Mouse (Mus musculus) layer of hippocampus, adult 2 months (tissue): ENCODE data around the gene Endou. TPM values are rescaled to one million over a fixed set of nuclear protein-coding genes. Genes with fewer than 3 reads are reported as not detected.
A peak's percentile ranks its signal among the peaks of the same experiment; 100 is the strongest.

Experiments used
- DNase-seq, 2 experiments: peaks; one replicate each; pipeline ENCODE4 v3.0.0; 2022; ENCODE audit warnings: low spot score in 2 of 2
- H3K27ac ChIP-seq: fragments of 200-600 bp; 2 replicates; pipeline ENCODE4 v1.8.1; 2022
- H3K4me3 ChIP-seq: fragments of 200-600 bp; 2 replicates; pipeline ENCODE4 v1.8.1; 2022; ENCODE audit warnings: mild to moderate bottlenecking
- CTCF ChIP-seq: fragments of 200-600 bp; conservative IDR thresholded peaks from 2 replicates; pipeline ENCODE4 v1.8.1; 2022; ENCODE audit warnings: antibody characterized with exemption, mild to moderate bottlenecking, moderate library complexity
- total RNA-seq, 2 experiments: library from RNA; stranded (reverse); gene quantifications; 2 replicates each; pipeline ENCODE4 v1.2.3; 2021

Endou gene
- total RNA-seq, 2 experiments from 2014 or later = 0.59 to 0.96 TPM

- peak overlapping the region; percentile 94 for H3K27ac ChIP-seq
- no peak for DNase-seq
- TF ChIP-seq CTCF = peak; percentile 32
- H3K4me3 ChIP-seq = peak overlapping the region; percentile 68
Observed at GRCm38 (mm10) chr15:97766194-97766593, 35.1 kb upstream of the Endou start.

DNA sequence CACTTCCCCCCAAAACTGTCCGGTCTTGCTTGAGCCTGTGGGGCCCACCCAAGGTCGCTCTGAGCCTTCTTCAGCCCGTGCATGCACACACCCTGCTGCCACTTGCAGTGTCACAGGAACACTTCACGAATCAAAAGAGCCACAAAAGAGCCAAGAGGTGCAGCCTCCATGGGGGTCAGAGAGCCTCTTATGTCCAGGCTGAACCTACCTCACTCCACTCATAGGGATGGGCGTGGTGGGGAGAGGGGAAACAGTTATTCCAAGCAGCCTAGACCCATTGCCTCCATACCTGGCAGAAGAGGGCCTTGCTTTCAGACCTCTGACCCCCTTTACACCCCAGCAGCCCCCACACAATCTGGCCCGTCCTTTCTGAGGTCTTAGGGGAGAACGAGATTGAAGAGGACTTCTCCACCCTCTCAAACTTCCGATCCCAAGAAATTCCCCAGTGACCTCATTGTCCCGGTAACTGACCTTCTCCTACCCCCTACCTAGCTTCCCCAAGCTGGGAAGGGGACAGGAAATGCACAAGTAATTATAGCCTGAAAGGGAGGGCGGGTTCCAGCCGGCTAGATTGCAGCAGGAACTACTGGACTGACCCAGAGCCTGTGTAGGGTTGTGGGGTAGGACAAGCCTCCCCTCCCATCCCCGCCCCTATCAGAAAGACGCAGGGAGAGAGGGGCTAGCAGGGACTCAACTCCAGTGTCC is 34.1 kb upstream of the Endou start:
- no peak for DNase-seq
- TF ChIP-seq CTCF = no peak
- Histone ChIP-seq H3K27ac (peak overlapping the region; percentile 94), H3K4me3 (peak overlapping the region; percentile 51)

- peak overlapping the region; percentile 94 for H3K27ac ChIP-seq
- peak overlapping the region; percentile 51; the same call in 1 of the 2 replicates for H3K4me3 ChIP-seq
- DNase-seq = no peak
- no peak for TF ChIP-seq CTCF
Observed at GRCm38 (mm10) chr15:97764532-97764931, 33.4 kb upstream of the Endou start.

- Histone ChIP-seq H3K27ac (peak overlapping the region; percentile 94; the same call in 1 of the 2 replicates), H3K4me3 (peak overlapping the region; percentile 23; the same call in 1 of the 2 replicates)
- TF ChIP-seq CTCF = no peak
- DNase-seq = no peak
Observed at GRCm38 (mm10) chr15:97763256-97764049, 32.3 kb upstream of the Endou start.

DNA sequence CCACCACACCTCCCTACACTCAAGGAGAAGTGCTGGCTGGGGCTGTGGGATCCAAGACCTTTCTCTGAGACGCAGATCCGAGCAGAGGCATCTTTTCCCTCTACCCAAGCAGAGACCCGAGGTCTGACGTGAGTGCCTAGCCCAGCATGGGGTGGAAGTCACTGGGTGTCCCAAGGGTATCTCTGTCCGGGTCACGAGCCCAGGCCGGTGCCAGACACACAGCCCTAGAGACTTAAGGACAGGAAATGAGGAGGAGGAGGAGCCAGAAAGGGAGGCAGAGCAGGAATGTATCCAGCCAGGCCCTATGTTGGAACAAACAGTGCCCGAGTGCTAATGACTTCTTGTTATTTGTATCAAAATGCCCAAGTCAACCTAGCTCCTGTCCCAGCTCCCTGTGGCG is 31.6 kb upstream of the Endou start:
- no peak for DNase-seq
- Histone ChIP-seq H3K4me3 (peak overlapping the region; percentile 13; the same call in 1 of the 2 replicates), H3K27ac (peak overlapping the region; percentile 46; the same call in 1 of the 2 replicates)
- no peak for TF ChIP-seq CTCF

- DNase-seq = no peak
- Histone ChIP-seq H3K4me3 (no peak overlapping the region), H3K27ac (peak overlapping the region; percentile 46; the same call in 1 of the 2 replicates)
- TF ChIP-seq CTCF = no peak
Observed at GRCm38 (mm10) chr15:97761438-97761837, 30.3 kb upstream of the Endou start.

DNA sequence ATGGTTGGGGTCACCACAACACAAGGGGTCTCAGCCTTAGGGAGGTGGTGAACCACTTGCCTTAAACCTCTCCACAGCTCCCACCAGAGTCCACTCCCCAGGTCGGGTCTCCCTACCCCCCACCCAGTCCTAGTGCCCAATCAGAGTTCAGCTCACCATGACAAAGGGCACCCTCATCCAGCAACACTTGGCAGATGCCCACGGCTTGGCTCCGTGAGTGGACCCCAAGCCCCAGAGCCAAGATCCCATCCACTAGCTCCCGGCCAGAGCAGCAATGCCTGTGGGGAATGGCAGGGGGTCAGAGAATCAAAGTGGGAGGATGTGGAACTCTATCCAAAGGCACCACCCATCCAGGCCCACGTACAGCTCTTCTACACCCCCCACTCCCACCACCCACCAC is 29.8 kb upstream of the Endou start:
- H3K4me3 ChIP-seq = no peak overlapping the region
- DNase-seq = no peak
- peak overlapping the region; percentile 75; the same call in 1 of the 2 replicates for H3K27ac ChIP-seq
- no peak for TF ChIP-seq CTCF

GRCm38 (mm10) chr15:97760006-97760405 is 28.9 kb upstream of the Endou start:
- H3K27ac ChIP-seq = peak overlapping the region; percentile 75
- TF ChIP-seq CTCF = no peak
- no peak overlapping the region for H3K4me3 ChIP-seq
- peak; percentile 63 to 68 for DNase-seq

- Histone ChIP-seq H3K27ac (peak overlapping the region; percentile 46), H3K4me3 (no peak overlapping the region)
- no peak for TF ChIP-seq CTCF
- no peak for DNase-seq
Observed at GRCm38 (mm10) chr15:97755361-97755760, 24.2 kb upstream of the Endou start.

DNA sequence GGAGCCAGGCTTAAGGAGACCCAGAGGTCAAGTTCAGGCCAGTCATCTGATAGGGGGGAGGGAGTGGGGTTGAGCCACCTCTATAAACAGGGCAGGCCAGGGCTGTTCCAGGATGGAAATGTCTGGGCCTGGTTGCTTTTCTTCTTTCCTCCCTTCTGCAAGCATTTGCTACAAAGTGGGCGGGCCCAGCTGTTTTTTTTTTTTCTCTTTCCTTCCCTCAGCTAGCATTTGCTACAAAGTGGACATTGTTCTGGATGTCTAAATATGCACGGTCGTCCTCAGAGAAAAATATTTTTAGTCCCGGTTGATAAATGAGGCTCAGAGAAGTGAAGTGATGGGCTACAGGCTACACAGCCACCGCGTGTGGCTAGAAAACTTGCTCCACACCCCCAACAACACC is 23.3 kb upstream of the Endou start:
- Histone ChIP-seq H3K4me3 (no peak overlapping the region), H3K27ac (peak overlapping the region; percentile 46)
- DNase-seq = no peak
- no peak for TF ChIP-seq CTCF

GRCm38 (mm10) chr15:97752491-97752890 is 21.4 kb upstream of the Endou start:
- no peak for TF ChIP-seq CTCF
- H3K4me3 ChIP-seq = no peak overlapping the region
- DNase-seq = no peak
- 0 out of 2 replicates have a peak overlapping the region, but pooled peaks have one; percentile 23 for H3K27ac ChIP-seq

GRCm38 (mm10) chr15:97751676-97752075 is 20.5 kb upstream of the Endou start:
- TF ChIP-seq CTCF = peak; percentile 59
- Histone ChIP-seq H3K4me3 (no peak overlapping the region), H3K27ac (0 out of 2 replicates have a peak overlapping the region, but pooled peaks have one; percentile 23)
- no peak for DNase-seq

- H3K4me3 ChIP-seq = no peak overlapping the region
- no peak for TF ChIP-seq CTCF
- DNase-seq = peak; percentile 68 to 83
- peak overlapping the region; percentile 73; the same call in 1 of the 2 replicates for H3K27ac ChIP-seq
Observed at GRCm38 (mm10) chr15:97750697-97751096, 19.6 kb upstream of the Endou start.
